Mouse (Mus musculus) naive thymus-derived CD4-positive, alpha-beta T cell, adult 5 months (primary cell): ENCODE results near the gene Atp23. TPM values are rescaled to one million over a fixed set of nuclear protein-coding genes. Genes with fewer than 3 reads are reported as not detected.

Source experiments
- polyA plus RNA-seq: library from polyadenylated mRNA; unstranded; fragments of 100-300 nt; shearing (Covaris generic); gene quantifications from one replicate; pipeline ENCODE4 v1.2.1, GENCODE M21; 2017

Gene Atp23
- 9.2 TPM for polyA plus RNA-seq

GRCm38 (mm10) chr10:126900821-126901487, at the start of gene Atp23:
Gene Atp23, minus strand, starts transcription at chr10:126901355.

Other genes with a start within 250 kb of the Atp23 start
- 48.7 TPM for gene Ctdsp2, start 77.4 kb upstream of the Atp23 start, polyA plus RNA-seq
- gene Avil, start 99.4 kb upstream of the Atp23 start, polyA plus RNA-seq: 0.35 TPM
- gene Tsfm, start 129.5 kb upstream of the Atp23 start, polyA plus RNA-seq: 20.8 TPM
- 25.5 TPM for gene Mettl1, start 140.1 kb upstream of the Atp23 start, polyA plus RNA-seq
- gene Eef1akmt3, start 140.2 kb upstream of the Atp23 start, polyA plus RNA-seq: not detected
- gene Cyp27b1, start 146.9 kb upstream of the Atp23 start, polyA plus RNA-seq: not detected
- gene March9, start 158.8 kb upstream of the Atp23 start, polyA plus RNA-seq: 1.1 TPM
- 124 TPM for gene Cdk4, start 162.2 kb upstream of the Atp23 start, polyA plus RNA-seq
- 25.6 TPM for gene Tspan31, start 168.9 kb upstream of the Atp23 start, polyA plus RNA-seq
- gene Agap2, start 173.9 kb upstream of the Atp23 start, polyA plus RNA-seq: 18.8 TPM
- gene Os9, start 219.8 kb upstream of the Atp23 start, polyA plus RNA-seq: 122 TPM